Mouse (Mus musculus) small intestine, adult 2 months (tissue): ENCODE data around the gene Xrcc1.

ENCODE experiments used
- CTCF ChIP-seq: fragments of 200-500 bp; IDR thresholded peaks from 2 replicates; pipeline ENCODE4 v1.5.1; 2012; ENCODE audit warnings: low read depth, mild to moderate bottlenecking, control low read depth, inconsistent platforms, low read length, moderate library complexity, mixed read lengths; ENCODE audit not compliant: insufficient replicate concordance, insufficient read length; ENCODE audit errors: extremely low read depth
- POLR2A ChIP-seq: fragments of 200-500 bp; IDR thresholded peaks from 2 replicates; pipeline ENCODE4 v1.6.1; 2012; ENCODE audit warnings: low read depth, mild to moderate bottlenecking, control low read depth, inconsistent platforms, low read length, moderate library complexity

DNA sequence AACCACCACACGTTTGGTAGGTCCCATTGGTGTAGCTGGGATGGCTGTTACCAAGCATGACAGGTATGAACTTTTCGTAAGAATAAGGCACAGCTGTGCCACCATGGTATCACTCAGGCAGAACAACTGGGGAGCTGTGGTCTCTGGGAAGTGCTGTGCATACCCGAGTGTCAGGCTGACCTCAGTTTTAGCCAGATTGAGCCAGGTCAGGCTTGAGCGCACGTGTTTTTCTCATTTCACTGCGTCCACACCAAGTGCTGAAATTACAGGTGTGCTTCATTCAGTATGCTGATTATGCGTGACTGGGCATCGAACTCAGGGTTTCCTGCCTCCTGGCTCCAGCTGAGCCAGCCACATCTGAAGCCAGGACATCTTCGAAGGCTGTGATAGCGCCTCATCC is 9.7 kb downstream of the Xrcc1 start:
- no peak for TF ChIP-seq POLR2A
- no peak for TF ChIP-seq CTCF
